Mouse (Mus musculus): ENCODE data around the gene Slc47a1.
A peak's percentile ranks its signal among the peaks of the same experiment; 100 is the strongest.

- TF ChIP-seq POLR2A (IDR thresholded peaks at IDR 0.05; ENCODE audit: borderline replicate concordance, extremely low read depth, low read depth, low read length) (no peak), CTCF (IDR thresholded peaks at IDR 0.05; ENCODE audit: insufficient read depth, low read length) (peak; percentile 94)
Measured at GRCm38 (mm10) chr11:61410129-61410528, 32.0 kb upstream of the Slc47a1 start.
